Mouse (Mus musculus) c-Kit-positive CD71-positive TER-119-negative erythroid progenitor cells, embryonic 14.5 days (primary cell): ENCODE results near the gene Kras.

Experiments
- DNase-seq: peaks from one replicate; pipeline ENCODE4 v3.0.0-alpha.2; 2013; ENCODE audit warnings: low read depth

Gene Kras

GRCm38 (mm10) chr6:145187093-145188088 is 62.6 kb downstream of the Kras start:
- DNase-seq: peak; percentile 27

- DNase-seq: no peak
Observed at GRCm38 (mm10) chr6:145186096-145186495, 63.9 kb downstream of the Kras start.

GRCm38 (mm10) chr6:145182044-145182443 is 68.0 kb downstream of the Kras start:
- DNase-seq: no peak

GRCm38 (mm10) chr6:145179665-145180064 is 70.4 kb downstream of the Kras start:
- DNase-seq: peak; percentile 25

GRCm38 (mm10) chr6:145176474-145176873 is 73.6 kb downstream of the Kras start:
- no peak for DNase-seq

- DNase-seq: no peak
Observed at GRCm38 (mm10) chr6:145175571-145175981, 74.5 kb downstream of the Kras start.

- no peak for DNase-seq
Observed at GRCm38 (mm10) chr6:145173781-145174191, 76.3 kb downstream of the Kras start.

- no peak for DNase-seq
Observed at GRCm38 (mm10) chr6:145171892-145172606, 78.0 kb downstream of the Kras start.
